Mouse (Mus musculus) bone marrow, adult 2 months (tissue): ENCODE measurements around the gene Scgb1b20.
"Not testable (repeated sequence)": the region's sequence is repeated elsewhere in the genome, so short reads cannot be mapped to it uniquely, and the experiment has no call there.

ENCODE experiments used
- CTCF ChIP-seq: fragments of 200-500 bp; IDR thresholded peaks from 2 replicates; pipeline ENCODE4 v1.5.1; 2011; ENCODE audit warnings: low read length, control low read depth; ENCODE audit not compliant: control insufficient read depth, insufficient read depth
- POLR2A ChIP-seq: fragments of 200-500 bp; IDR thresholded peaks from 2 replicates; pipeline ENCODE4 v1.6.1; 2011; ENCODE audit warnings: low read depth, mild to moderate bottlenecking, control low read depth, low read length, borderline replicate concordance; ENCODE audit not compliant: control insufficient read depth

GRCm38 (mm10) chr7:33409681-33410080 is 36.6 kb downstream of the Scgb1b20 start:
- TF ChIP-seq CTCF, POLR2A: not testable (repeated sequence)
